Mouse (Mus musculus): ENCODE measurements around the gene Ascl3. TPM values are rescaled to one million over a fixed set of nuclear protein-coding genes. Genes with fewer than 3 reads are reported as not detected.
A peak's percentile ranks its signal among the peaks of the same experiment; 100 is the strongest.

Ascl3 gene
- polyA plus RNA-seq, 2 experiments, result not detected

DNA sequence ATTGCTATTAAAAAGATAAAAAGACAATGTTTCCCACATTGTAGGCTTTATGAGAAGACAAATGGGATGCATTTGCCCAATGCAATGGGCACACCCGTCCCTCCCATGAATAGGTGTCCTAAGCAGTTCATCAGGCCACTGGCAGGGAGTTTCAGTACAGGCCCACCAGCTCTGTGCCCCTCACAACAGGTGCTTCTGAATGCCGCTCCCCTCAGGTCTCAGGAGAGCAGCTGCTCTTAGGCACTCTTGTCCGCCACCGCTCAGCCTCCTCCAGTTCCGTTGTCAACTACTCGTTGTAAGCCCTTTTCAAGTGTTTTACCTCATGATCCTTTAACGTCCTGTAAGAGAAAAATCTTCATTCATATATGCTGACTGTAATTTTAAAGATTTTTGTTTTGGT lies 19.3 kb downstream of the Ascl3 start:
- 84% methylated on average over 7 of the region's 7 CpGs for WGBS (ENCODE audit: insufficient replicate concordance)
- H3K9ac ChIP-seq (replicated peaks), result no peak overlapping the region
- H3K4me1 ChIP-seq (replicated peaks; ENCODE audit: control insufficient read depth in 2 of 2, insufficient read depth in 2 of 2, low read length in 1 of 2), result peaks cover 0 to 2% of the 10 kb centered on the region in 2 experiments; a peak in 2 of 4 replicates
- ATAC-seq (ENCODE audit: insufficient read depth) (no peak), DNase-seq (ENCODE audit: low read depth in 3 of 3, low spot score in 3 of 3) (no peak)
- TF ChIP-seq CTCF (IDR thresholded peaks at IDR 0.05; ENCODE audit: low read depth) (no peak), EP300 (IDR thresholded peaks at IDR 0.05; ENCODE audit: low read depth) (no peak)
- peaks cover 37% of the 10 kb centered on the region for H3K36me3 ChIP-seq (replicated peaks; ENCODE audit: control insufficient read depth, insufficient read depth, low read depth)
- H3K4me2 ChIP-seq (ENCODE audit: low read depth), result no peak overlapping the region
- H3K27me3 ChIP-seq (ENCODE audit: control insufficient read depth, insufficient read depth, low read length), result no peaks in the 10 kb centered on the region
- no peak overlapping the region for H3K4me3 ChIP-seq (ENCODE audit: insufficient read depth in 1 of 2, low read depth in 2 of 2, low read length in 2 of 2)
- no peaks in the 10 kb centered on the region for H3K9me3 ChIP-seq (ENCODE audit: control insufficient read depth, low read length)
- no peak overlapping the region for H3K27ac ChIP-seq

GRCm38 (mm10) chr7:109710069-109710468 lies 21.5 kb downstream of the Ascl3 start:
- 54% methylated on average over 1 of the region's 1 CpGs for WGBS (ENCODE audit: insufficient replicate concordance)
- no peak overlapping the region for H3K27ac ChIP-seq
- no peaks in the 10 kb centered on the region for H3K9me3 ChIP-seq (ENCODE audit: control insufficient read depth, low read length)
- DNase-seq (ENCODE audit: low read depth in 3 of 3, low spot score in 3 of 3) (no peak), ATAC-seq (ENCODE audit: insufficient read depth) (no peak)
- TF ChIP-seq CTCF (IDR thresholded peaks at IDR 0.05; ENCODE audit: low read depth) (no peak), EP300 (IDR thresholded peaks at IDR 0.05; ENCODE audit: low read depth) (no peak)
- no peaks in the 10 kb centered on the region for H3K27me3 ChIP-seq (ENCODE audit: control insufficient read depth, insufficient read depth, low read length)
- no peak overlapping the region for H3K4me2 ChIP-seq (ENCODE audit: low read depth)
- H3K36me3 ChIP-seq (replicated peaks; ENCODE audit: control insufficient read depth, insufficient read depth, low read depth), result peaks cover 37% of the 10 kb centered on the region
- H3K9ac ChIP-seq (replicated peaks), result no peak overlapping the region
- no peak overlapping the region for H3K4me3 ChIP-seq (ENCODE audit: insufficient read depth in 1 of 2, low read depth in 2 of 2, low read length in 2 of 2)
- H3K4me1 ChIP-seq (replicated peaks; ENCODE audit: control insufficient read depth in 2 of 2, insufficient read depth in 2 of 2, low read length in 1 of 2), result peaks cover under 1 to 6% of the 10 kb centered on the region in 2 experiments; a peak in 3 of 4 replicates

- DNase-seq (ENCODE audit: low read depth in 3 of 3, low spot score in 3 of 3) (no peak), ATAC-seq (ENCODE audit: insufficient read depth) (no peak)
- no peak for TF ChIP-seq CTCF (IDR thresholded peaks at IDR 0.05; ENCODE audit: low read depth)
- Histone ChIP-seq H3K4me1 (replicated peaks; ENCODE audit: control insufficient read depth in 2 of 2, insufficient read depth in 2 of 2, low read length in 1 of 2) (peaks cover 11 to 15% of the 10 kb centered on the region in 2 experiments), H3K4me2 (ENCODE audit: low read depth) (no peak overlapping the region), H3K36me3 (replicated peaks; ENCODE audit: control insufficient read depth, insufficient read depth, low read depth) (peaks cover 37% of the 10 kb centered on the region), H3K4me3 (ENCODE audit: insufficient read depth in 1 of 2, low read depth in 2 of 2, low read length in 2 of 2) (no peak overlapping the region), H3K9ac (replicated peaks) (no peak overlapping the region), H3K9me3 (ENCODE audit: control insufficient read depth, low read length) (no peaks in the 10 kb centered on the region), H3K27me3 (ENCODE audit: control insufficient read depth, insufficient read depth, low read length) (no peaks in the 10 kb centered on the region), H3K27ac (no peak overlapping the region)
- 60% methylated on average over 3 of the region's 3 CpGs for WGBS (ENCODE audit: insufficient replicate concordance)
These were observed 22.6 kb downstream of the Ascl3 start for GRCm38 (mm10) chr7:109708961-109709382.

DNA sequence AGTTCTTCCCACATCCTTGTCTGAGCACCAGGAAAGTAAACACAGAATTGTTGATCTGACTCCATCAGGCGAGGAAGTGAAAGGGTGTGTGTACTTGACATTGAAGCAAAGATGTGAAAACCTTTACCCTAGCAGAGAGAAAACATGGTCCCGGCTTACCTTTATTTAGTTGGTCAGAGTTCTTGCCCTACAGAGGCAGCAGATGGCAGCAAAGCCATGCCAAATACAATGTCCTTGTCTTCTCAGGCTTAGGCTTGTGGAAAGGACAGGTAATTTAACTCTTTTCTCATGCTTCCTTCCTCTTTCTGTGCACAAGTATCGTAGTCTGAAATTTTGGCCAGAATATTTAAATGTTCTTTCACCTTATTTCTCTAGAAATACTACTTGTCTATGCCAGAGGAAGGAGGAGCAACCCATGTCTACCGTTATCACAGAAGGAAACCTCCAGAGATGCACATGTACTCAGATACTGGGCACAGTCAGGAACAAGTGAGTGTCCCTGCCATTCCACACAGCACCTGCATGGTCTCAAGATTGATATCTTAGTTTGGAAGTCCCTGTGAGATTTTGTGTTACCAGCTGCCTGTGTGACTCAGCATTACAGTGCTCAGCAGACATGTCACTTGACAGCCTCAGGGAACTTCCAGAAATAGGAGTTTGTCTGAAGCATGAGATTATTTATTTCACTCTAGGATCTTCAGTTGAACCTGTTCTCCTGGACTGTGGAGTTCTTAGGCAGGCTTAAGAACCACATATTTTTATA lies 24.3 kb downstream of the Ascl3 start:
- Histone ChIP-seq H3K9ac (replicated peaks) (no peak overlapping the region), H3K27me3 (ENCODE audit: control insufficient read depth, insufficient read depth, low read length) (no peaks in the 10 kb centered on the region), H3K4me2 (ENCODE audit: low read depth) (no peak overlapping the region), H3K36me3 (replicated peaks; ENCODE audit: control insufficient read depth, insufficient read depth, low read depth) (peaks cover 31% of the 10 kb centered on the region), H3K4me1 (replicated peaks; ENCODE audit: control insufficient read depth in 2 of 2, insufficient read depth in 2 of 2, low read length in 1 of 2) (peaks cover 16 to 25% of the 10 kb centered on the region in 2 experiments), H3K27ac (no peak overlapping the region), H3K4me3 (ENCODE audit: insufficient read depth in 1 of 2, low read depth in 2 of 2, low read length in 2 of 2) (no peak overlapping the region), H3K9me3 (ENCODE audit: control insufficient read depth, low read length) (no peaks in the 10 kb centered on the region)
- DNase-seq (ENCODE audit: low read depth in 3 of 3, low spot score in 3 of 3) (peak in 2 of 3 experiments; percentile 39 to 40), ATAC-seq (ENCODE audit: insufficient read depth) (no peak)
- TF ChIP-seq CTCF (IDR thresholded peaks at IDR 0.05; ENCODE audit: low read depth), result peak; percentile 70
- TF ChIP-seq EP300 (IDR thresholded peaks at IDR 0.05; ENCODE audit: low read depth), result no peak
- WGBS (ENCODE audit: insufficient replicate concordance), result 35% methylated on average over 4 of the region's 4 CpGs

- peaks cover 16% of the 10 kb centered on the region for H3K36me3 ChIP-seq (replicated peaks; ENCODE audit: control insufficient read depth, insufficient read depth, low read depth)
- no peak for DNase-seq (ENCODE audit: low read depth in 3 of 3, low spot score in 3 of 3)
- TF ChIP-seq CTCF (IDR thresholded peaks at IDR 0.05; ENCODE audit: low read depth) (no peak), EP300 (IDR thresholded peaks at IDR 0.05; ENCODE audit: low read depth) (no peak)
- 36% methylated on average over 3 of the region's 3 CpGs for WGBS (ENCODE audit: insufficient replicate concordance)
- peak overlapping the region; percentile 92 for H3K4me2 ChIP-seq (ENCODE audit: low read depth)
- peaks cover 16 to 26% of the 10 kb centered on the region in 2 experiments for H3K4me1 ChIP-seq (replicated peaks; ENCODE audit: control insufficient read depth in 2 of 2, insufficient read depth in 2 of 2, low read length in 1 of 2)
- H3K27ac ChIP-seq, result peak overlapping the region; percentile 69; the same call in 1 of the 2 replicates
- ATAC-seq (ENCODE audit: insufficient read depth), result no peak
- H3K4me3 ChIP-seq (ENCODE audit: insufficient read depth in 1 of 2, low read depth in 2 of 2, low read length in 2 of 2), result peak overlapping the region; percentile 76 to 83
- H3K9me3 ChIP-seq (ENCODE audit: control insufficient read depth, low read length), result no peaks in the 10 kb centered on the region
- no peaks in the 10 kb centered on the region for H3K27me3 ChIP-seq (ENCODE audit: control insufficient read depth, insufficient read depth, low read length)
- peak overlapping the region; percentile 89 for H3K9ac ChIP-seq (replicated peaks)
These were observed 27.1 kb downstream of the Ascl3 start for GRCm38 (mm10) chr7:109704461-109704860.
